Comparison of ENCODE assay signal across 18 mouse cellular contexts in the genomic region with DNA sequence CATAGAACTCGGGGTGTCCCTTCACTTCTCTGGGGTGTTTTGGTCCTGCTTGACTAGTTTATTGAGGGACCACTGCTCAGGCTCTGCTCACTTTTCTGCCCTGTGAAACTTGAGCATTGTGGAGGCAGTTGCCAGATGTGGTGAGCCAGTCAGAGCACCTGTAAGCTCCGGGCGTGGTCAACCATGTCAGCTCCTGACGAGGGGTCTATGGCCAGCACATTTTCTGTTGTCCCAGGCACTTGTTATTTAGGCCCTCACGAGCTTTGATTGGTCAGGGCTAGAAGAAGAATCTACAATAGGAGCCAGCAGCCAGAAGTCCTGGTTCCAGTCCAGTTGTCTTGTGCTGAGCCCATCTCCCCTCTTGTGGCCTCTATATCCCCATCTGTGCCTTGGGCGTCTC. TPM values are rescaled to one million over a fixed set of nuclear protein-coding genes. Genes with fewer than 3 reads are reported as not detected.
A peak's percentile ranks its signal among the peaks of the same experiment; 100 is the strongest.
DNase-seq lines count a peak whose midpoint lies in the region; ATAC-seq and TF ChIP-seq lines count a peak whose summit lies in the region.
"Had no signal": no experiment of that assay in that cellular context is flagged by ENCODE, and none has a peak within 500 bp of the region (broad histone marks: within the 10 kb centered on the region; RNA-seq: fewer than 3 reads in every experiment).

No protein-coding gene starts in this region.

- H3K9me3 ChIP-seq in forebrain, embryonic 12.5 days: no peaks in the 10 kb centered on the region
- H3K9me3 ChIP-seq in forebrain, embryonic 13.5 days (replicated peaks): no peaks in the 10 kb centered on the region
- H3K9me3 ChIP-seq in heart, embryonic 12.5 days (replicated peaks): no peaks in the 10 kb centered on the region
- H3K9me3 ChIP-seq in kidney, embryonic 14.5 days (ENCODE audit: control insufficient read depth, low read length): no peaks in the 10 kb centered on the region
- H3K9me3 ChIP-seq: embryonic facial prominence, embryonic 12.5 days; liver, embryonic 12.5 days; megakaryocyte, embryonic 14.5 days had no signal

- H3K27ac ChIP-seq in forebrain, embryonic 12.5 days: 0 out of 2 replicates have a peak overlapping the region, but pooled peaks have one; percentile 13
- no peak overlapping the region; the same call in 1 of the 2 replicates for H3K27ac ChIP-seq in forebrain, embryonic 13.5 days
- peak overlapping the region; percentile 14; the same call in 1 of the 2 replicates for H3K27ac ChIP-seq in heart, embryonic 12.5 days (ENCODE audit: poor library complexity, severe bottlenecking)
- H3K27ac ChIP-seq in kidney, embryonic 14.5 days (ENCODE audit: low read depth, low read length): no peak overlapping the region
- peak overlapping the region; percentile 13; the same call in 1 of the 2 replicates for H3K27ac ChIP-seq in cortical plate, adult 2 months (ENCODE audit: insufficient read depth, low read length)
- H3K27ac ChIP-seq: liver, embryonic 12.5 days had no signal

- intact Hi-C loops in heart, postnatal 10 days (cut with DNase I): no loop called here

- no peak for TF ChIP-seq CTCF in cortical plate, adult 2 months (IDR thresholded peaks at IDR 0.05; ENCODE audit: extremely low read depth, insufficient read depth, low read length)

- H3K36me3 ChIP-seq in forebrain, embryonic 12.5 days (replicated peaks): peaks cover 67% of the 10 kb centered on the region
- peaks cover 68% of the 10 kb centered on the region for H3K36me3 ChIP-seq in forebrain, embryonic 13.5 days (ENCODE audit: poor library complexity, severe bottlenecking)
- peaks cover 53% of the 10 kb centered on the region for H3K36me3 ChIP-seq in heart, embryonic 12.5 days
- peaks cover 49% of the 10 kb centered on the region for H3K36me3 ChIP-seq in kidney, embryonic 14.5 days (ENCODE audit: control insufficient read depth, insufficient read depth, low read length)

- H3K4me2 ChIP-seq in forebrain, embryonic 12.5 days: no peak overlapping the region
- no peak overlapping the region for H3K4me2 ChIP-seq in forebrain, embryonic 13.5 days
- H3K4me2 ChIP-seq in heart, embryonic 12.5 days: no peak overlapping the region
- no peak overlapping the region for H3K4me2 ChIP-seq in kidney, embryonic 14.5 days (replicated peaks; ENCODE audit: low read depth, low read length)
- H3K4me2 ChIP-seq: embryonic facial prominence, embryonic 12.5 days; liver, embryonic 12.5 days had no signal

- H3K4me1 ChIP-seq in forebrain, embryonic 12.5 days: peaks cover 24% of the 10 kb centered on the region
- H3K4me1 ChIP-seq in forebrain, embryonic 13.5 days: peaks cover 47% of the 10 kb centered on the region
- peaks cover 61% of the 10 kb centered on the region for H3K4me1 ChIP-seq in heart, embryonic 12.5 days (replicated peaks)
- H3K4me1 ChIP-seq in kidney, embryonic 14.5 days (ENCODE audit: control insufficient read depth, insufficient read depth, low read length): peaks cover 23% of the 10 kb centered on the region
- H3K4me1 ChIP-seq in cortical plate, adult 2 months (ENCODE audit: control insufficient read depth, insufficient read depth, low read length): peaks cover 8% of the 10 kb centered on the region

- no peaks in the 10 kb centered on the region for H3K27me3 ChIP-seq in forebrain, embryonic 12.5 days
- no peaks in the 10 kb centered on the region for H3K27me3 ChIP-seq in forebrain, embryonic 13.5 days
- no peaks in the 10 kb centered on the region for H3K27me3 ChIP-seq in heart, embryonic 12.5 days (replicated peaks)
- H3K27me3 ChIP-seq in kidney, embryonic 14.5 days (ENCODE audit: control insufficient read depth, insufficient read depth, low read length): no peaks in the 10 kb centered on the region
- H3K27me3 ChIP-seq: embryonic facial prominence, embryonic 12.5 days; liver, embryonic 12.5 days; megakaryocyte, embryonic 14.5 days; Patski had no signal

- H3K9ac ChIP-seq in forebrain, embryonic 12.5 days: no peak overlapping the region
- H3K9ac ChIP-seq in forebrain, embryonic 13.5 days: no peak overlapping the region
- H3K9ac ChIP-seq in heart, embryonic 12.5 days: no peak overlapping the region
- no peak overlapping the region for H3K9ac ChIP-seq in kidney, embryonic 14.5 days (ENCODE audit: low read depth, low read length)
- H3K9ac ChIP-seq: liver, embryonic 12.5 days had no signal

- no peak for DNase-seq in heart, postnatal 10 days
- peak; percentile 8 for DNase-seq in kidney, postnatal 10 days
- no peak for DNase-seq in MN1 (ENCODE audit: low spot score)
- DNase-seq: adrenal gland, postnatal 36 days; cerebellum, postnatal 36 days; thymus, postnatal 4 days had no signal

- TF ChIP-seq POLR2A in cortical plate, adult 2 months (IDR thresholded peaks at IDR 0.05; ENCODE audit: extremely low read depth, insufficient read depth, low read length): no peak

- WGBS in forebrain, embryonic 12.5 days: 95% methylated on average over 6 of the region's 6 CpGs
- 93% methylated on average over 6 of the region's 6 CpGs for WGBS in forebrain, embryonic 13.5 days
- WGBS in heart, embryonic 12.5 days: 88% methylated on average over 6 of the region's 6 CpGs
- WGBS in kidney, embryonic 14.5 days: 85% methylated on average over 6 of the region's 6 CpGs

- no peak overlapping the region for H3K4me3 ChIP-seq in forebrain, embryonic 12.5 days (replicated peaks)
- H3K4me3 ChIP-seq in forebrain, embryonic 13.5 days: no peak overlapping the region
- no peak overlapping the region for H3K4me3 ChIP-seq in heart, embryonic 12.5 days
- H3K4me3 ChIP-seq in kidney, embryonic 14.5 days (ENCODE audit: low read length): no peak overlapping the region
- no peak overlapping the region for H3K4me3 ChIP-seq in cortical plate, adult 2 months (ENCODE audit: insufficient read depth, low read length)
- H3K4me3 ChIP-seq: embryonic facial prominence, embryonic 12.5 days; liver, embryonic 12.5 days; megakaryocyte, embryonic 14.5 days had no signal

- no peak for ATAC-seq in forebrain, embryonic 12.5 days (ENCODE audit: low FRiP score)
- no peak for ATAC-seq in forebrain, embryonic 13.5 days
- no peak for ATAC-seq in heart, embryonic 12.5 days (ENCODE audit: insufficient number of reproducible peaks, low FRiP score)
- ATAC-seq in kidney, embryonic 14.5 days (ENCODE audit: low FRiP score, low TSS enrichment): no peak
- ATAC-seq: liver, embryonic 12.5 days; Patski had no signal

RNA-seq across cellular contexts. Expression of gene Phyhd1, which starts 2.2 kb away (rescaled TPM):
- polyA plus RNA-seq in forebrain, embryonic 12.5 days (2016; fragmentation: Nextera tagmentation; extraction: Ambion mirVana): 5.0 and 5.4 TPM in 2 replicates
- polyA plus RNA-seq in forebrain, embryonic 13.5 days (2015; fragmentation: Nextera tagmentation; extraction: Ambion mirVana): 5.3 and 6.8 TPM in 2 replicates
- 5.7 and 6.5 TPM in 2 replicates for polyA plus RNA-seq in heart, embryonic 12.5 days (2016; fragmentation: Nextera tagmentation; extraction: Ambion mirVana)
- total RNA-seq in heart, postnatal 10 days (2021): 10 to 100 TPM; 26.3 to 29.3 TPM
- polyA plus RNA-seq in kidney, embryonic 14.5 days (2014; fragmentation: Nextera tagmentation; extraction: Ambion mirVana): 7.7 and 11.5 TPM in 2 replicates
- polyA plus RNA-seq in cortical plate, adult 2 months (2012; rRNA removed): 32.2 and 34.1 TPM in 2 replicates

RNA-seq across cellular contexts. Expression of gene Gm28038, which starts 17.0 kb away (rescaled TPM):
- not detected in 2 replicates for polyA plus RNA-seq in forebrain, embryonic 12.5 days (2016; fragmentation: Nextera tagmentation; extraction: Ambion mirVana)
- not detected in 2 replicates for polyA plus RNA-seq in forebrain, embryonic 13.5 days (2015; fragmentation: Nextera tagmentation; extraction: Ambion mirVana)
- not detected in 2 replicates for polyA plus RNA-seq in heart, embryonic 12.5 days (2016; fragmentation: Nextera tagmentation; extraction: Ambion mirVana)
- not detected for total RNA-seq in heart, postnatal 10 days (2021)
- not detected in 2 replicates for polyA plus RNA-seq in kidney, embryonic 14.5 days (2014; fragmentation: Nextera tagmentation; extraction: Ambion mirVana)
- not detected in 2 replicates for polyA plus RNA-seq in cortical plate, adult 2 months (2012; rRNA removed)
- total RNA-seq: adrenal gland, postnatal 36 days; gastrocnemius, adult 8-10 months; left cerebral cortex, postnatal 10 days had no signal
- polyA plus RNA-seq: embryonic facial prominence, embryonic 12.5 days; liver, embryonic 12.5 days; midbrain, embryonic 16.5 days; Patski had no signal

RNA-seq across cellular contexts. Expression of gene Dolk, which starts 22.3 kb away (rescaled TPM):
- polyA plus RNA-seq in forebrain, embryonic 12.5 days (2016; fragmentation: Nextera tagmentation; extraction: Ambion mirVana): 25.4 and 25.6 TPM in 2 replicates
- polyA plus RNA-seq in forebrain, embryonic 13.5 days (2015; fragmentation: Nextera tagmentation; extraction: Ambion mirVana): 28.0 and 30.6 TPM in 2 replicates
- 26.6 and 27.1 TPM in 2 replicates for polyA plus RNA-seq in heart, embryonic 12.5 days (2016; fragmentation: Nextera tagmentation; extraction: Ambion mirVana)
- total RNA-seq in heart, postnatal 10 days (2021): 10 to 100 TPM; 25.9 to 28.6 TPM
- 25.2 and 34.4 TPM in 2 replicates for polyA plus RNA-seq in kidney, embryonic 14.5 days (2014; fragmentation: Nextera tagmentation; extraction: Ambion mirVana)
- 16.7 and 16.9 TPM in 2 replicates for polyA plus RNA-seq in cortical plate, adult 2 months (2012; rRNA removed)

RNA-seq across cellular contexts. Expression of gene Nup188, which starts 22.4 kb away (rescaled TPM):
- 42.3 and 47.0 TPM in 2 replicates for polyA plus RNA-seq in forebrain, embryonic 12.5 days (2016; fragmentation: Nextera tagmentation; extraction: Ambion mirVana)
- polyA plus RNA-seq in forebrain, embryonic 13.5 days (2015; fragmentation: Nextera tagmentation; extraction: Ambion mirVana): 24.9 and 32.7 TPM in 2 replicates
- polyA plus RNA-seq in heart, embryonic 12.5 days (2016; fragmentation: Nextera tagmentation; extraction: Ambion mirVana): 34.4 and 34.9 TPM in 2 replicates
- 10 to 100 TPM; 25.1 to 26.6 TPM for total RNA-seq in heart, postnatal 10 days (2021)
- polyA plus RNA-seq in kidney, embryonic 14.5 days (2014; fragmentation: Nextera tagmentation; extraction: Ambion mirVana): 35.2 and 54.4 TPM in 2 replicates
- 15.7 and 16.5 TPM in 2 replicates for polyA plus RNA-seq in cortical plate, adult 2 months (2012; rRNA removed)

RNA-seq across cellular contexts. Expression of gene Gm28035, which starts 23.4 kb away (rescaled TPM):
- 0.29 and 0.64 TPM in 2 replicates for polyA plus RNA-seq in forebrain, embryonic 12.5 days (2016; fragmentation: Nextera tagmentation; extraction: Ambion mirVana)
- 0.21 and 0.36 TPM in 2 replicates for polyA plus RNA-seq in forebrain, embryonic 13.5 days (2015; fragmentation: Nextera tagmentation; extraction: Ambion mirVana)
- polyA plus RNA-seq in heart, embryonic 12.5 days (2016; fragmentation: Nextera tagmentation; extraction: Ambion mirVana): 0.33 and 0.40 TPM in 2 replicates
- total RNA-seq in heart, postnatal 10 days (2021): 1 to 10 TPM; 1.3 to 2.7 TPM
- 0.07 and 0.26 TPM in 2 replicates for polyA plus RNA-seq in kidney, embryonic 14.5 days (2014; fragmentation: Nextera tagmentation; extraction: Ambion mirVana)
- 17.7 and 18.5 TPM in 2 replicates for polyA plus RNA-seq in cortical plate, adult 2 months (2012; rRNA removed)

Comparison
In these comparisons a context has a peak if more than half of its experiments do, and no peak if none do; other contexts are left out.
1. H3K27ac ChIP-seq: peak in forebrain, embryonic 12.5 days (single experiment), heart, embryonic 12.5 days (single experiment) and cortical plate, adult 2 months (single experiment); none in forebrain, embryonic 13.5 days (single experiment) and kidney, embryonic 14.5 days (single experiment).